Mouse (Mus musculus): Measurements from ENCODE around the gene Gm28308. TPM values are rescaled to one million over a fixed set of nuclear protein-coding genes. Genes with fewer than 3 reads are reported as not detected.
A peak's percentile ranks its signal among the peaks of the same experiment; 100 is the strongest.

The Gm28308 gene
- polyA plus RNA-seq, 1 experiment, result not detected

DNA sequence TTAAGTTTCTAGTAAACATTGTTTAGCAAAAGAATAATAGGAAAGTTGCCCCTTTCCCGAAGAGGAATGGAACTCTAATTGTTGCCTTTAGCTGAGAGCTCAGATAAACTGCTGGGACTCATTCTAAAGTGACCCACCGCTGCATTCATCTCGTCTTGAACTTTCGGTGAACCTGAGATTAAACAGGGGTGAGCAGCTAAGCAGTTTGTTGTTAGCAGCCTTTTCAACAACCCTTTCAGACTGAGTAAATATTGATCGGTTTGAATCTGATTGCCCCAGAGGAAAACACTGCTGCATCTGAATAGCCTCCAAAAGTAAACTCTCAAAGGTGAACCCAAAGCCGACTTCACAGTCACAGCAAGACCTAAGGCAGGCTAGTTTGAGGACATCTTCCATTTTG is 59.9 kb downstream of the Gm28308 start:
- H3K36me3 ChIP-seq (replicated peaks; ENCODE audit: low read length), result no peaks in the 10 kb centered on the region
- H3K9me3 ChIP-seq, result peaks cover 7% of the 10 kb centered on the region; the same call in 1 of the 2 replicates
- H3K4me3 ChIP-seq (replicated peaks), result no peak overlapping the region
- TF ChIP-seq FLI1 (IDR thresholded peaks at IDR 0.05; ENCODE audit: low read length), result no peak
- no peak for TF ChIP-seq GATA1 (IDR thresholded peaks at IDR 0.05; ENCODE audit: borderline replicate concordance, low read length)
- peaks cover 16% of the 10 kb centered on the region for H3K4me1 ChIP-seq
- peaks cover 83% of the 10 kb centered on the region for H3K27me3 ChIP-seq (replicated peaks)

DNA sequence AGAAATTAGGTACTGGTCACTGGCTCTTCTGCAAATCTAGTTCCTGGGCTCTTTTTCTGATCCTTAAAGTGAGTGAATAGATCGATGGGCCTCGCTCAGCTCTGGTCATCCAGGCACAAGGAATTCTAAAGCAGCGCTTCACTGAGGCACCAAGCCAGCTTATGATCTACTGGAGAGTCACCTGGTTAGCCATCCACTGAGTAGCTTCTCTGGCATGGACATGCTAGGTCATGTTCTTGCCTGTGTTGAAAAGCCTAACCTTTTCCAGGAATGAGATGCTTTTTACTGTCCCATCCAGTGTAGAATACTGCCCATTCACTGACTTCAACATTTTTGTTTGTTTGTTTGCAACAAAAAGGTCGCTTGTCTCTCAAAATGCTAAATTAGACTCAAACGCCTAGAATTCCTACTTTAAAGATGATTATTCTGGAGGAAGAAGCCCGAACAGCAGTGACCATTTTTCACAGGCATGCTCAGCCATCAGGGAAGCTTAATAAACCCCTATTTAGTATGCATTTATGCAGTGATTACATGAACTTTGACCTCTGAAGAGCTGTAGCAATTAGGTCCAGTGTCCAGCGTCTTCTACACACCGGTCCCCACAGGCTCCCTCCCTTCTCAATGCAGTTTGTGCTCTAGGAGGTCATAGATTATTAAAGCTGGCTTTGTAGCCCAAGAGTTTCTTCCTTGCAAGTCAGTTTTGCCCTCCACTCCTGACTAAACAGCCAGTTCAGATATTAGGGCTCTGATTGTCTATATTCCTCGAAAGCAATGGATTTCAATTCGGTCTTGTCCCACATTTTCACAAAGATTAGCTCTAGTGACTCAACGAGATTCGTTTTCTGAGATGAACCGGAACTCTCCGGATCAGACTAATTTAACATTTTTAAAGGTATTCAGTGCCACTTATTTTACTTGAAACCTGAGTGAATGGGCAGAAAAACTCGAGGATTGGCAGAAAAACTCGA is 60.6 kb downstream of the Gm28308 start:
- Histone ChIP-seq H3K4me3 (replicated peaks) (no peak overlapping the region), H3K27me3 (replicated peaks) (peaks cover 78% of the 10 kb centered on the region)

DNA sequence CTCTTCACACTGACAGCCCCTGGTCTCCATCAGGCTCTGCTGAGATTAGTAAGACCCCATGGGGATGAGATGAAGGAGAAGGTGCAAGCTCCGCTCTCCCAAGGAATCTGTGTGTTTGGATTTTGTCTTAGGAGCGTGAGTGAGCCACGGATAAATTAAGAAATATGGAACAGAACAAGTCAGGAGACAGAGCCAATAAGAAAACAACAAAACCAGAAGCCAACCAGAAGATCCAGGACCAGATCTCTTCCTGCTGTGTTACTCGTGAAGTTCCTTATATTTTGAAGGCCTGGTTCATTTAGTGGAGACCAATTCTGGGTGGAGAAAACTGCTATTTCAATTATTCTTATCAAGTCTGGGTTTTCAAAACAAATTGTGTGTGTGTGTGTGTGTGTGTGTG is 61.6 kb downstream of the Gm28308 start:
- Histone ChIP-seq H3K9me3 (peaks cover 7% of the 10 kb centered on the region; the same call in 1 of the 2 replicates), H3K4me1 (peaks cover under 1% of the 10 kb centered on the region; the same call in 1 of the 2 replicates), H3K4me3 (replicated peaks) (no peak overlapping the region), H3K36me3 (replicated peaks; ENCODE audit: low read length) (no peaks in the 10 kb centered on the region), H3K27me3 (replicated peaks) (peaks cover 77% of the 10 kb centered on the region)
- TF ChIP-seq GATA1 (IDR thresholded peaks at IDR 0.05; ENCODE audit: borderline replicate concordance, low read length) (no peak), FLI1 (IDR thresholded peaks at IDR 0.05; ENCODE audit: low read length) (no peak)

More for the DNA sequence above, 60.6 kb downstream of the Gm28308 start:
- Histone ChIP-seq H3K4me1 (peaks cover 9% of the 10 kb centered on the region), H3K36me3 (replicated peaks; ENCODE audit: low read length) (no peaks in the 10 kb centered on the region), H3K9me3 (peaks cover 7% of the 10 kb centered on the region; the same call in 1 of the 2 replicates)
- TF ChIP-seq GATA1 (IDR thresholded peaks at IDR 0.05; ENCODE audit: borderline replicate concordance, low read length) (no peak), FLI1 (IDR thresholded peaks at IDR 0.05; ENCODE audit: low read length) (no peak)

DNA sequence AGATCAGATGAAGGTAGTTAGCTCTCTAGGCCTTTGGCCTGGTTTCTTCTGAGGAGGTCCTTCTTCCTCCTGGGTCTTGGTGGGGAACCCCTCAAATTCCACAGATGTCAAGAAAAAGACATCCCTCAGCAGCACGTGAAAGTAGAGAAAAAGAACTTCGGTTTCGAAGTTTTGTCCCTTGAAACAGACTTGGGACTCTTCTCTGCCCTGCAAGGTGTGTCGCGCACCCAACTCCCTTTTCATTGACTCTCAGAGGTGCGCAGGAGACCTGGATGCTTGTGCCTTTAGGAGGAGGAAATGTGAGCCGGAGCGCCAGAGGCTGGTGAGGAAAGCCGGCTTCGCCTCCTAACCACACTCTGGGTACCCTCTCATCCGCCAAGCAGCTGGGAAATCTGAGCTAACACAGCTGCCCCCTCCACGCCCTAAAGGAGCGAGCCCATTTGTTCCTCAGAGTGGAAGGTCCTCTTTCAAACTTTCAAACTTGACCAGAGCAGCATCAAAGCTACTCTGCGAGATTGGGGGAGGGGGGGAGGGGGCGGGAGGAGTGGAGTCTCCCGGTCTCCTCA is 62.7 kb downstream of the Gm28308 start:
- Histone ChIP-seq H3K36me3 (replicated peaks; ENCODE audit: low read length) (no peaks in the 10 kb centered on the region), H3K27me3 (replicated peaks) (peaks cover 70% of the 10 kb centered on the region), H3K4me3 (replicated peaks) (no peak overlapping the region), H3K4me1 (no peaks in the 10 kb centered on the region), H3K9me3 (peaks cover 7% of the 10 kb centered on the region; the same call in 1 of the 2 replicates)
- TF ChIP-seq FLI1 (IDR thresholded peaks at IDR 0.05; ENCODE audit: low read length) (no peak), GATA1 (IDR thresholded peaks at IDR 0.05; ENCODE audit: borderline replicate concordance, low read length) (no peak)

DNA sequence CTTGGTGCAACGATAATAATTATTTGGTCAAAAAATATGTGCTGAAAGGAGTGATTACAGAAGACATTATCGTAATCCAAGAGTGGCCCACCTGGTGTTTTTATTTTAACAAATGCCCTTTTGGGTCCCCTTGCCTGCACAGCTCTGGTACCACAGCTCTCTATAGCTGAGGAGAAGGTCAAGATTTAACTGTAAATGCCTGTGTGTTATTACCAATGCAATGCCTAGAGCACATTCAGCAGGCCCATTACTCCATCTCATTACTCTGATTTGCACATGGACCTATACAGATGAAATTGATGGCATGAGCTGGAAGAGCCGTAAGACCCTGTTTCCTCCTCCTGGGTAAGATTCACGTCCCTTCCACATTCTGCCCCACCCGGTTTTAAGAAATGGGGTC is 74.0 kb downstream of the Gm28308 start:
- Histone ChIP-seq H3K9me3 (no peaks in the 10 kb centered on the region), H3K4me3 (replicated peaks) (no peak overlapping the region), H3K27me3 (replicated peaks) (peaks cover 11% of the 10 kb centered on the region), H3K36me3 (replicated peaks; ENCODE audit: low read length) (no peaks in the 10 kb centered on the region), H3K4me1 (no peaks in the 10 kb centered on the region)
- TF ChIP-seq GATA1 (IDR thresholded peaks at IDR 0.05; ENCODE audit: borderline replicate concordance, low read length) (no peak), FLI1 (IDR thresholded peaks at IDR 0.05; ENCODE audit: low read length) (no peak)

DNA sequence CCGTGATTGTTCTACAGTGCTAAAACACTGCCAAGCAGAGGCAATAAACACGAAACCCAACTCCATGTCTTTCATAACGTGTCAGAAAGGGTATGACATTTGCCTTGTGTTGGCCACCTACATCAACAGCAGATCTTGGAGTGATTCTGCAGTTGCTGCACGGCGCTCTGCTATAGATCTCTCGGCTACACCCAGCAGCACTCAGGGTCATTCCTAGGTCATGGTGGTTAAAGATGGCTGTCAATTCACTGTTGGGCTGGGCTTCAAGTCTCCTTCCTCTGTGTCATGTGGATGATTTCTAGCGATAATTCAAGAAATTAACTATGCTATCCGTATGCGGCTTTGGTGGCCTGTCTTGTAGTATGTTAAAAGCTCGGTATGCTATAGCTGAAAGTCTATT is 74.6 kb downstream of the Gm28308 start:
- no peak overlapping the region for H3K4me3 ChIP-seq (replicated peaks)
- H3K9me3 ChIP-seq, result no peaks in the 10 kb centered on the region
- no peaks in the 10 kb centered on the region for H3K36me3 ChIP-seq (replicated peaks; ENCODE audit: low read length)
- peaks cover 10% of the 10 kb centered on the region for H3K27me3 ChIP-seq (replicated peaks)
- TF ChIP-seq GATA1 (IDR thresholded peaks at IDR 0.05; ENCODE audit: borderline replicate concordance, low read length) (no peak), FLI1 (IDR thresholded peaks at IDR 0.05; ENCODE audit: low read length) (no peak)
- H3K4me1 ChIP-seq, result no peaks in the 10 kb centered on the region

DNA sequence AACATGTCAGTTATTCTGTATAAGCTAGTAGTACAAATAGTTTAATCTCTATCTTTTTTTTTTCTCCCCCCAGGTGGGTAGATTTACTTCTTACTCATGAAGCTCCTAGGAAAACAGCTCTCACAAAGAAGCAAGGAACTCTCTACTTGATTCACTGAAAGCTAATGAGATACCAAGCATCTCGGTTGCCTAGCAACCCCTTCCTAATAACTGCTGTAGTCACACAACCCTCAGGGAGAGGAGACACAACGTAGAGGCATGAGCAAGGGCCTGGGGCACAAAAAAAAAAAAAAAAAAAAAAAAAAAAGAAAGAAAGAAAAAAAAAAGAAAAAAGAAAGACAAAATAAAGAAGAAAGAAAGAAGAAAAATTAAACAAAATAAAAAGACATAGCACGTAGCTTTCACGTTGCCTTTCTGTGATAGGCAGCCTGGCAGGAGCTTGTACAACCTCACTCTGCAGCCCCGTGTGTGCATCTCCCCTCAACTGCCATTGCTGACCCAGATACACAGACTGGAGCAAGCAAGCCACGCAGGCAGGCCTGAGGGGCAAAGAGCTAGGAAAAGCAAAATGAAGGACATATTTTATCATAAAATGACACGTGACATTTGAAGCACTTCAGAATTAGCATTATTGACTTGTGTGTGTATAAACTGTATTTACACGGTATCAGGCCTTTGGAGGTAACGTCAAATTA is 75.2 kb downstream of the Gm28308 start:
- Histone ChIP-seq H3K4me3 (replicated peaks) (no peak overlapping the region), H3K9me3 (no peaks in the 10 kb centered on the region), H3K36me3 (replicated peaks; ENCODE audit: low read length) (no peaks in the 10 kb centered on the region), H3K27me3 (replicated peaks) (peaks cover 11% of the 10 kb centered on the region), H3K4me1 (no peaks in the 10 kb centered on the region)
- no peak for TF ChIP-seq GATA1 (IDR thresholded peaks at IDR 0.05; ENCODE audit: borderline replicate concordance, low read length)
- no peak for TF ChIP-seq FLI1 (IDR thresholded peaks at IDR 0.05; ENCODE audit: low read length)

DNA sequence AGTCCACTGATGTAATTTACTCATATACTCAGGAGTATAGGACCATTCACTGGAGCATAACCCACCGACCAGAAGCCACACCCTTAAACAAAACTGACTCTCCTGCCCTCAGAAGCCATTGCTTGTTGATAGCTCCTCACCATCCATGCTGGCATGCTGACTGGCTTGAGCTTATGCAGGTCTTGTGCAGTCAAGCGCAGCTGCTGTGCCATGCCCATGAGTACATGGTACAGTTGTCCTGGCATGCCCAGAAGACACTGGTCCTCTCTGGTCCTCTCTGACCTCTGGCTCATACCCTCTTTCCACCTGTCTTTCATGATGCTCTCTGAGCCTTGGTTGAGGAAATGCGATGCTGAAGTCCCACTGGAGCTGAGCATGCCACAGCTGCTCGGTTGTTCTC is 89.5 kb downstream of the Gm28308 start:
- TF ChIP-seq GATA1 (IDR thresholded peaks at IDR 0.05; ENCODE audit: borderline replicate concordance, low read length) (no peak), FLI1 (IDR thresholded peaks at IDR 0.05; ENCODE audit: low read length) (no peak)
- Histone ChIP-seq H3K4me3 (replicated peaks) (peak overlapping the region; percentile 47), H3K36me3 (replicated peaks; ENCODE audit: low read length) (no peaks in the 10 kb centered on the region), H3K9me3 (peaks cover 10% of the 10 kb centered on the region), H3K4me1 (no peaks in the 10 kb centered on the region), H3K27me3 (replicated peaks) (peaks cover 20% of the 10 kb centered on the region)

DNA sequence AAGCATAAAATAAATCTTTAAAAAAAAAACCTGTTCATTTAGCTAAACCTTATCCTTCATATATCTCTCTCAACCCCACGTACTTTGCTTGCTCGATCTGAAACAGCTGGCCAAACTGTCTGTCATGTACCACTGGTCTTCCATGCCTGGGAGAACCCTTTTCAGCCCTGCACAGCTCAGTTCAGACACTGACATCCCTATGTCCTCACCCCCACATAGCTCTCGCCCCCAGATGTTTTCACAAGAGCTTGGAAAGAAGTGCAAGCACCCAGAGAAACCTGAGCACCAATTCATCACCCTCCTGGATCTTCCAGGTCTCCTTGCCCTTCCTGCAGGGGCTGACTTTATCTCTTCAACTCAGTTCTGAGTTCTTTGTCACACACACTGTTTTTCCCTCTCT is 92.0 kb downstream of the Gm28308 start:
- H3K4me3 ChIP-seq (replicated peaks), result no peak overlapping the region
- no peak for TF ChIP-seq GATA1 (IDR thresholded peaks at IDR 0.05; ENCODE audit: borderline replicate concordance, low read length)
- no peak for TF ChIP-seq FLI1 (IDR thresholded peaks at IDR 0.05; ENCODE audit: low read length)
- peaks cover 3% of the 10 kb centered on the region; the same call in 1 of the 2 replicates for H3K9me3 ChIP-seq
- H3K27me3 ChIP-seq (replicated peaks), result peaks cover 31% of the 10 kb centered on the region
- H3K4me1 ChIP-seq, result no peaks in the 10 kb centered on the region
- no peaks in the 10 kb centered on the region for H3K36me3 ChIP-seq (replicated peaks; ENCODE audit: low read length)
